Mouse (Mus musculus) B cell, adult 67 days (primary cell): ENCODE data around the gene Tex264. TPM values are rescaled to one million over a fixed set of nuclear protein-coding genes. Genes with fewer than 3 reads are reported as not detected.

Experiments used
- total RNA-seq, 2 experiments: library from RNA; stranded (reverse); gene quantifications; 4 replicates each; pipeline ENCODE4 v1.2.4; 2023

Tex264 gene
- 10 to 100 TPM; 35.5 to 35.7 TPM for total RNA-seq

DNA sequence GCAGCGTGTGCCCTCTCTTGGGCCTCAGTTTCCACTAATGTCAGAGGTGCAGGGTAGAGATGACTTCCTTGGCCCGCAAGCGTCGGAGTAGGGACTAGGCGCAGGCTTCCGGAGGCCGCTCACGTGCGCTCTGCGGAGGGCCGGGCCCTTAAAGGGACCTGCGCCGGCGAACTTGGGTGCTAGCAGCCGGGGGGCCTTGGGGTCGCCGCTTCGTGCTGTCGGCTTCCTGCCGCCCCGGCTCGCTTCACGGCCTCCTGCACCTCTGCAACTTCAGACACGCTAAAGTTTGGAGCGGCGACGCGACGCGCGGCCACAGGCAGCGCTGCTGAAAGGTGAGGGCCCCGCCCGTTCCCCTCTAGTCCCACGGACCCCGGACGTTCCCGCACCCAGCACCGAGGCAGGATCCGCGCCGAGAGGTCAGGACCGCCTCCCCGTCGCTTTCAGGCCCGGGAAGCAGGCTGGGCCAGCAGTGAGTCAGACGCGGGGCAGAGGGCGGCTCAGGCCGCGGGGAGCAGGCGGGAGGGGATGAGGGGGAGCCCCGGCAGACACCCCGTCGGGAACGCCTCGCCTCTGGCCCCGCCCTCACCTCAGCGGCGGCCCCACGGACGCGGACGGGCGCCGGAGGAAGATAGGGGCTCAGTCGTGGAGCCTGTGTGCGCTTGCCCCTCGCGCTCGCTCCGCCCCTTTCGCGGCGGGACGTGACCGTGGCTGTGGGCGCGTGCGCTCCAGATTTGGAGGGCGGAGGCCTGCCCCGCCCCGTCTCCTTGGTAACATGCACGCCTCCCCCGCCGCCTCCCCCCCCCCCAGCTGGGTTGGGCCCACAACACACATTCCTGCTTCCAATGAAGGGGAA lies at the start of gene Tex264:
Gene Tex264 (minus strand): TSS at position 679 of the 853 bp plus-strand sequence.

GRCm38 (mm10) chr9:106655884-106656720 lies 29.6 kb downstream of the Tex264 start, which contains the start of gene Grm2:
TSS of gene Grm2 (minus strand) at chr9:106656082.

GRCm38 (mm10) chr9:106626282-106626681 lies 59.4 kb downstream of the Tex264 start, which contains the start of gene Iqcf6:
TSS of gene Iqcf6 (plus strand) at chr9:106626582.

Other genes starting within 250 kb of the Tex264 start
- 10 to 100 TPM; 19.8 to 22.0 TPM for gene Acy1, start 247.6 kb downstream of the Tex264 start, total RNA-seq
- 1 to 10 TPM; 7.3 to 7.4 TPM for gene Abhd14b, start 238.5 kb downstream of the Tex264 start, total RNA-seq
- 1 to 10 TPM; 7.1 to 8.2 TPM for gene Abhd14a, start 238.2 kb downstream of the Tex264 start, total RNA-seq
- gene Pcbp4, start 232.6 kb downstream of the Tex264 start, total RNA-seq: 1 to 10 TPM; 5.3 to 9.0 TPM
- gene Gpr62, start 220.0 kb downstream of the Tex264 start, total RNA-seq: under 1 TPM; 0.52 to 0.92 TPM
- 10 to 100 TPM; 56.8 to 66.2 TPM for gene Rrp9, start 210.0 kb downstream of the Tex264 start, total RNA-seq
- 10 to 100 TPM; 54.1 to 54.2 TPM for gene Parp3, start 209.0 kb downstream of the Tex264 start, total RNA-seq
- not detected for gene Iqcf1, start 186.0 kb downstream of the Tex264 start, total RNA-seq
- 1 to 10 TPM in 1 of 2 experiments, not detected in 1; 1.1 TPM for gene Iqcf5, start 171.4 kb downstream of the Tex264 start, total RNA-seq
- not detected for gene Iqcf3, start 124.3 kb downstream of the Tex264 start, total RNA-seq
- not detected for gene Iqcf4, start 114.9 kb downstream of the Tex264 start, total RNA-seq
- not detected for gene Iqcf6, start 59.3 kb downstream of the Tex264 start, total RNA-seq
- gene Grm2, start 29.8 kb downstream of the Tex264 start, total RNA-seq: not detected
- 10 to 100 TPM; 29.5 to 34.1 TPM for gene Rad54l2, start 103.3 kb upstream of the Tex264 start, total RNA-seq
- gene Dcaf1, start 135.9 kb upstream of the Tex264 start, total RNA-seq: 10 to 100 TPM; 35.5 to 40.3 TPM
- 10 to 100 TPM; 24.9 to 39.6 TPM for gene Rbm15b, start 201.5 kb upstream of the Tex264 start, total RNA-seq
- gene Manf, start 206.1 kb upstream of the Tex264 start, total RNA-seq: 100 to 1,000 TPM; 117 to 151 TPM